Mouse (Mus musculus) limb, embryonic 12.5 days (tissue): ENCODE data around the gene Pfkfb1. TPM values are rescaled to one million over a fixed set of nuclear protein-coding genes. Genes with fewer than 3 reads are reported as not detected.

Experiments used
- ATAC-seq: fragments of 200-750 bp; cut with Nextera tagmentation; 2 replicates; pipeline ENCODE4 v1.8.0; 2017; ENCODE audit warnings: low read depth, moderate TSS enrichment; ENCODE audit not compliant: insufficient number of reproducible peaks, insufficient read depth, low FRiP score, low TSS enrichment
- H3K27ac ChIP-seq: fragments of 300-500 bp; sonication (generic); 2 replicates; pipeline ENCODE4 v1.5.1; 2016; ENCODE audit warnings: mild to moderate bottlenecking, moderate library complexity
- H3K27me3 ChIP-seq: fragments of 300-500 bp; sonication (generic); 2 replicates; pipeline ENCODE4 v1.6.1; 2016; ENCODE audit warnings: mild to moderate bottlenecking, moderate library complexity
- H3K36me3 ChIP-seq: fragments of 300-500 bp; sonication (generic); 2 replicates; pipeline ENCODE4 v1.6.1; 2016; ENCODE audit warnings: mild to moderate bottlenecking, moderate library complexity
- H3K4me1 ChIP-seq: fragments of 300-500 bp; sonication (generic); replicated peaks from 2 replicates; pipeline ENCODE4 v1.6.1; 2016
- H3K4me2 ChIP-seq: fragments of 300-500 bp; sonication (generic); 2 replicates; pipeline ENCODE4 v1.6.1; 2016; ENCODE audit warnings: mild to moderate bottlenecking, moderate library complexity
- H3K4me3 ChIP-seq: fragments of 300-500 bp; sonication (generic); replicated peaks from 2 replicates; pipeline ENCODE4 v1.5.1; 2016; ENCODE audit warnings: mild to moderate bottlenecking
- H3K9ac ChIP-seq: fragments of 300-500 bp; sonication (generic); replicated peaks from 2 replicates; pipeline ENCODE4 v1.6.1; 2016; ENCODE audit warnings: mild to moderate bottlenecking, moderate library complexity
- H3K9me3 ChIP-seq: fragments of 300-500 bp; sonication (generic); 2 replicates; pipeline ENCODE4 v1.6.1; 2016; ENCODE audit warnings: mild to moderate bottlenecking, moderate library complexity
- WGBS: fragments of 180-500 bp; shearing (Covaris S2); methylation state at CpG from one replicate; pipeline ENCODE4 v1.1.7; 2016; 5-methylcytosine and 5-hydroxymethylcytosine counted together
- polyA plus RNA-seq: library from polyadenylated mRNA; unstranded; fragments of >200 nt; fragmentation: Nextera tagmentation; extraction: Ambion mirVana; gene quantifications from 2 replicates; pipeline ENCODE4 v1.2.1, GENCODE M21; 2016

The Pfkfb1 gene
- polyA plus RNA-seq, 1 experiment from 2014 or later = 7.3 TPM

- Histone ChIP-seq H3K4me2 (no peak overlapping the region), H3K27ac (no peak overlapping the region), H3K36me3 (no peaks in the 10 kb centered on the region), H3K4me1 (no peaks in the 10 kb centered on the region), H3K9ac (no peak overlapping the region), H3K27me3 (peaks cover 19% of the 10 kb centered on the region; the same call in 1 of the 2 replicates), H3K9me3 (no peaks in the 10 kb centered on the region), H3K4me3 (no peak overlapping the region)
- no peak for ATAC-seq
- WGBS = 79% methylated on average over 12 of the region's 12 CpGs
Observed at GRCm38 (mm10) chrX:150593266-150594035, 5.4 kb downstream of the Pfkfb1 start.

GRCm38 (mm10) chrX:150594176-150594575 lies 6.1 kb downstream of the Pfkfb1 start:
- no peaks in the 10 kb centered on the region for H3K4me1 ChIP-seq
- 86% methylated on average over 3 of the region's 3 CpGs for WGBS
- H3K27me3 ChIP-seq = peaks cover 19% of the 10 kb centered on the region; the same call in 1 of the 2 replicates
- no peak overlapping the region for H3K4me2 ChIP-seq
- H3K9ac ChIP-seq = no peak overlapping the region
- ATAC-seq = no peak
- no peak overlapping the region for H3K27ac ChIP-seq
- H3K36me3 ChIP-seq = no peaks in the 10 kb centered on the region
- no peaks in the 10 kb centered on the region for H3K9me3 ChIP-seq
- H3K4me3 ChIP-seq = no peak overlapping the region

- Histone ChIP-seq H3K27ac (no peak overlapping the region), H3K9ac (no peak overlapping the region), H3K4me1 (no peaks in the 10 kb centered on the region), H3K4me3 (no peak overlapping the region), H3K36me3 (no peaks in the 10 kb centered on the region), H3K9me3 (no peaks in the 10 kb centered on the region), H3K4me2 (no peak overlapping the region), H3K27me3 (peaks cover 19% of the 10 kb centered on the region; the same call in 1 of the 2 replicates)
- WGBS = 86% methylated on average over 9 of the region's 9 CpGs
- no peak for ATAC-seq
Observed at GRCm38 (mm10) chrX:150595016-150595760, 7.2 kb downstream of the Pfkfb1 start.

GRCm38 (mm10) chrX:150598882-150599281 lies 10.9 kb downstream of the Pfkfb1 start:
- Histone ChIP-seq H3K9me3 (no peaks in the 10 kb centered on the region), H3K27me3 (peaks cover 11% of the 10 kb centered on the region; the same call in 1 of the 2 replicates), H3K4me2 (no peak overlapping the region), H3K4me1 (no peaks in the 10 kb centered on the region), H3K27ac (no peak overlapping the region), H3K4me3 (no peak overlapping the region), H3K9ac (no peak overlapping the region), H3K36me3 (no peaks in the 10 kb centered on the region)
- WGBS = 88% methylated on average over 2 of the region's 2 CpGs
- no peak for ATAC-seq

- H3K4me1 ChIP-seq = no peaks in the 10 kb centered on the region
- 0 out of 2 replicates have a peak, but pooled peaks cover under 1% of the 10 kb centered on the region for H3K27me3 ChIP-seq
- H3K27ac ChIP-seq = no peak overlapping the region
- no peak overlapping the region for H3K4me2 ChIP-seq
- ATAC-seq = no peak
- H3K9ac ChIP-seq = no peak overlapping the region
- no peaks in the 10 kb centered on the region for H3K9me3 ChIP-seq
- no peaks in the 10 kb centered on the region for H3K36me3 ChIP-seq
- H3K4me3 ChIP-seq = no peak overlapping the region
- 77% methylated on average over 1 of the region's 1 CpGs for WGBS
Observed at GRCm38 (mm10) chrX:150636421-150636820, 48.4 kb downstream of the Pfkfb1 start.

GRCm38 (mm10) chrX:150656122-150656907 lies 68.3 kb downstream of the Pfkfb1 start:
- peaks cover 10% of the 10 kb centered on the region; the same call in 1 of the 2 replicates for H3K27me3 ChIP-seq
- H3K9ac ChIP-seq = peak overlapping the region; percentile 57
- H3K4me3 ChIP-seq = peak overlapping the region; percentile 53
- H3K27ac ChIP-seq = peak overlapping the region; percentile 74; the same call in 1 of the 2 replicates
- no peaks in the 10 kb centered on the region for H3K9me3 ChIP-seq
- peak overlapping the region; percentile 54 for H3K4me2 ChIP-seq
- 43% methylated on average over 29 of the region's 44 CpGs for WGBS
- 0 out of 2 replicates have a peak, but pooled peaks have one; percentile 55 for ATAC-seq
- H3K36me3 ChIP-seq = peaks cover 22% of the 10 kb centered on the region; the same call in 1 of the 2 replicates
- H3K4me1 ChIP-seq = no peaks in the 10 kb centered on the region

GRCm38 (mm10) chrX:150656908-150657796 lies 69.1 kb downstream of the Pfkfb1 start, which contains the start of gene Tro:
Gene Tro, minus strand, starts transcription at chrX:150657583.
- no peaks in the 10 kb centered on the region for H3K9me3 ChIP-seq
- H3K9ac ChIP-seq = peak within 1 kb of the TSS; percentile 57
- peak within 1 kb of the TSS; percentile 74 for H3K27ac ChIP-seq
- H3K4me3 ChIP-seq = peak within 1 kb of the TSS; percentile 53
- peak; percentile 91 for ATAC-seq
- no peaks in the 10 kb centered on the region for H3K4me1 ChIP-seq
- H3K27me3 ChIP-seq = peaks cover 6% of the 10 kb centered on the region; the same call in 1 of the 2 replicates
- H3K36me3 ChIP-seq = peaks cover 18% of the 10 kb centered on the region; the same call in 1 of the 2 replicates
- WGBS = 22% methylated on average over 37 of the region's 37 CpGs
- peak within 1 kb of the TSS; percentile 54 for H3K4me2 ChIP-seq

- Histone ChIP-seq H3K9me3 (no peaks in the 10 kb centered on the region), H3K4me2 (peak overlapping the region; percentile 54), H3K27me3 (peaks cover 6% of the 10 kb centered on the region; the same call in 1 of the 2 replicates), H3K4me1 (no peaks in the 10 kb centered on the region), H3K4me3 (peak overlapping the region; percentile 53), H3K9ac (no peak overlapping the region), H3K36me3 (peaks cover 16% of the 10 kb centered on the region; the same call in 1 of the 2 replicates), H3K27ac (no peak overlapping the region)
- 0 out of 2 replicates have a peak, but pooled peaks have one; percentile 40 for ATAC-seq
- WGBS = 34% methylated on average over 3 of the region's 3 CpGs
Observed at GRCm38 (mm10) chrX:150657797-150658118, 69.7 kb downstream of the Pfkfb1 start.

GRCm38 (mm10) chrX:150662809-150663208 lies 74.8 kb downstream of the Pfkfb1 start:
- no peak overlapping the region for H3K27ac ChIP-seq
- no peaks in the 10 kb centered on the region for H3K4me1 ChIP-seq
- no peak overlapping the region for H3K4me2 ChIP-seq
- H3K9me3 ChIP-seq = no peaks in the 10 kb centered on the region
- WGBS = 31% methylated on average over 4 of the region's 4 CpGs
- ATAC-seq = no peak
- no peak overlapping the region for H3K4me3 ChIP-seq
- H3K36me3 ChIP-seq = no peaks in the 10 kb centered on the region
- H3K9ac ChIP-seq = no peak overlapping the region
- peaks cover 6% of the 10 kb centered on the region; the same call in 1 of the 2 replicates for H3K27me3 ChIP-seq

GRCm38 (mm10) chrX:150677505-150677904 lies 89.5 kb downstream of the Pfkfb1 start:
- Histone ChIP-seq H3K9ac (no peak overlapping the region), H3K4me2 (no peak overlapping the region), H3K4me1 (no peaks in the 10 kb centered on the region), H3K9me3 (no peaks in the 10 kb centered on the region), H3K27ac (no peak overlapping the region), H3K27me3 (no peaks in the 10 kb centered on the region), H3K36me3 (no peaks in the 10 kb centered on the region), H3K4me3 (no peak overlapping the region)
- ATAC-seq = no peak
- WGBS = 41% methylated on average over 1 of the region's 1 CpGs
